Mouse (Mus musculus): Measurements from ENCODE around the gene Wdfy3. TPM values are rescaled to one million over a fixed set of nuclear protein-coding genes. Genes with fewer than 3 reads are reported as not detected.

The Wdfy3 gene
- polyA plus RNA-seq, 1 experiment from 2014 or later = 18.8 TPM

GRCm38 (mm10) chr5:102050677-102051076 lies 19.0 kb downstream of the Wdfy3 start:
- H3K4me1 ChIP-seq (replicated peaks; ENCODE audit: control insufficient read depth, insufficient read depth, low read length) = peaks cover 16% of the 10 kb centered on the region
- no peaks in the 10 kb centered on the region for H3K27me3 ChIP-seq (replicated peaks; ENCODE audit: control insufficient read depth, insufficient read depth, low read length)
- no peak overlapping the region for H3K27ac ChIP-seq (ENCODE audit: low read depth)
- no peak overlapping the region for H3K4me2 ChIP-seq (ENCODE audit: low read length)
- H3K4me3 ChIP-seq (ENCODE audit: low read depth, low read length) = no peak overlapping the region
- H3K9ac ChIP-seq (ENCODE audit: low read length) = no peak overlapping the region
- H3K9me3 ChIP-seq (ENCODE audit: control insufficient read depth, low read length) = no peaks in the 10 kb centered on the region
- no peaks in the 10 kb centered on the region for H3K36me3 ChIP-seq (ENCODE audit: control insufficient read depth, insufficient read depth, low read length)
- WGBS = 84% methylated on average over 1 of the region's 1 CpGs
- ATAC-seq (replicated peaks; ENCODE audit: low FRiP score, low TSS enrichment, low read depth) (no peak), DNase-seq (ENCODE audit: low spot score) (no peak)

- Histone ChIP-seq H3K4me3 (ENCODE audit: low read depth, low read length) (no peak overlapping the region), H3K9me3 (ENCODE audit: control insufficient read depth, low read length) (peaks cover 3% of the 10 kb centered on the region; the same call in 1 of the 2 replicates), H3K4me1 (replicated peaks; ENCODE audit: control insufficient read depth, insufficient read depth, low read length) (peaks cover 4% of the 10 kb centered on the region; the same call in 1 of the 2 replicates), H3K4me2 (ENCODE audit: low read length) (no peak overlapping the region), H3K9ac (ENCODE audit: low read length) (no peak overlapping the region), H3K27me3 (replicated peaks; ENCODE audit: control insufficient read depth, insufficient read depth, low read length) (no peaks in the 10 kb centered on the region), H3K36me3 (ENCODE audit: control insufficient read depth, insufficient read depth, low read length) (no peaks in the 10 kb centered on the region), H3K27ac (ENCODE audit: low read depth) (no peak overlapping the region)
- ATAC-seq (replicated peaks; ENCODE audit: low FRiP score, low TSS enrichment, low read depth) (no peak), DNase-seq (ENCODE audit: low spot score) (no peak)
- 96% methylated on average over 2 of the region's 2 CpGs for WGBS
Observed at GRCm38 (mm10) chr5:102048416-102048815, 21.3 kb downstream of the Wdfy3 start.

- Histone ChIP-seq H3K4me1 (replicated peaks; ENCODE audit: control insufficient read depth, insufficient read depth, low read length) (peaks cover 4% of the 10 kb centered on the region; the same call in 1 of the 2 replicates), H3K27ac (ENCODE audit: low read depth) (no peak overlapping the region), H3K36me3 (ENCODE audit: control insufficient read depth, insufficient read depth, low read length) (no peaks in the 10 kb centered on the region; the same call in 1 of the 2 replicates), H3K4me3 (ENCODE audit: low read depth, low read length) (no peak overlapping the region), H3K4me2 (ENCODE audit: low read length) (no peak overlapping the region), H3K9ac (ENCODE audit: low read length) (no peak overlapping the region), H3K27me3 (replicated peaks; ENCODE audit: control insufficient read depth, insufficient read depth, low read length) (no peaks in the 10 kb centered on the region), H3K9me3 (ENCODE audit: control insufficient read depth, low read length) (peaks cover 5% of the 10 kb centered on the region; the same call in 1 of the 2 replicates)
- WGBS = 85% methylated on average over 8 of the region's 8 CpGs
- no peak for ATAC-seq (replicated peaks; ENCODE audit: low FRiP score, low TSS enrichment, low read depth)
- no peak for DNase-seq (ENCODE audit: low spot score)
Observed at GRCm38 (mm10) chr5:102046617-102047116, 23.1 kb downstream of the Wdfy3 start.

GRCm38 (mm10) chr5:102045636-102046616 lies 23.8 kb downstream of the Wdfy3 start:
- H3K27me3 ChIP-seq (replicated peaks; ENCODE audit: control insufficient read depth, insufficient read depth, low read length) = no peaks in the 10 kb centered on the region
- no peak overlapping the region for H3K4me3 ChIP-seq (ENCODE audit: low read depth, low read length)
- H3K9ac ChIP-seq (ENCODE audit: low read length) = no peak overlapping the region
- no peak overlapping the region for H3K4me2 ChIP-seq (ENCODE audit: low read length)
- peaks cover 5% of the 10 kb centered on the region; the same call in 1 of the 2 replicates for H3K9me3 ChIP-seq (ENCODE audit: control insufficient read depth, low read length)
- 74% methylated on average over 13 of the region's 13 CpGs for WGBS
- H3K4me1 ChIP-seq (replicated peaks; ENCODE audit: control insufficient read depth, insufficient read depth, low read length) = peaks cover 4% of the 10 kb centered on the region; the same call in 1 of the 2 replicates
- no peak for DNase-seq (ENCODE audit: low spot score)
- H3K36me3 ChIP-seq (ENCODE audit: control insufficient read depth, insufficient read depth, low read length) = peaks cover 7% of the 10 kb centered on the region
- 0 out of 2 replicates have a peak, but pooled peaks have one; percentile 23 for ATAC-seq (replicated peaks; ENCODE audit: low FRiP score, low TSS enrichment, low read depth)
- H3K27ac ChIP-seq (ENCODE audit: low read depth) = peak overlapping the region; percentile 16; the same call in 1 of the 2 replicates

GRCm38 (mm10) chr5:102045177-102045576 lies 24.5 kb downstream of the Wdfy3 start:
- peak overlapping the region; percentile 16; the same call in 1 of the 2 replicates for H3K27ac ChIP-seq (ENCODE audit: low read depth)
- no peak overlapping the region for H3K4me3 ChIP-seq (ENCODE audit: low read depth, low read length)
- peaks cover 5% of the 10 kb centered on the region; the same call in 1 of the 2 replicates for H3K9me3 ChIP-seq (ENCODE audit: control insufficient read depth, low read length)
- H3K9ac ChIP-seq (ENCODE audit: low read length) = no peak overlapping the region
- ATAC-seq (replicated peaks; ENCODE audit: low FRiP score, low TSS enrichment, low read depth) (no peak), DNase-seq (ENCODE audit: low spot score) (no peak)
- no peaks in the 10 kb centered on the region for H3K27me3 ChIP-seq (replicated peaks; ENCODE audit: control insufficient read depth, insufficient read depth, low read length)
- WGBS = 76% methylated on average over 8 of the region's 8 CpGs
- peaks cover 14% of the 10 kb centered on the region for H3K36me3 ChIP-seq (ENCODE audit: control insufficient read depth, insufficient read depth, low read length)
- peaks cover 4% of the 10 kb centered on the region; the same call in 1 of the 2 replicates for H3K4me1 ChIP-seq (replicated peaks; ENCODE audit: control insufficient read depth, insufficient read depth, low read length)
- no peak overlapping the region for H3K4me2 ChIP-seq (ENCODE audit: low read length)

- H3K27ac ChIP-seq (ENCODE audit: low read depth) = no peak overlapping the region
- no peak overlapping the region for H3K9ac ChIP-seq (ENCODE audit: low read length)
- DNase-seq (ENCODE audit: low spot score) = no peak
- H3K9me3 ChIP-seq (ENCODE audit: control insufficient read depth, low read length) = peaks cover 6% of the 10 kb centered on the region; the same call in 1 of the 2 replicates
- ATAC-seq (replicated peaks; ENCODE audit: low FRiP score, low TSS enrichment, low read depth) = no peak
- no peaks in the 10 kb centered on the region for H3K4me1 ChIP-seq (replicated peaks; ENCODE audit: control insufficient read depth, insufficient read depth, low read length)
- peaks cover 97% of the 10 kb centered on the region for H3K36me3 ChIP-seq (ENCODE audit: control insufficient read depth, insufficient read depth, low read length)
- no peak overlapping the region for H3K4me3 ChIP-seq (ENCODE audit: low read depth, low read length)
- H3K27me3 ChIP-seq (replicated peaks; ENCODE audit: control insufficient read depth, insufficient read depth, low read length) = no peaks in the 10 kb centered on the region
- H3K4me2 ChIP-seq (ENCODE audit: low read length) = no peak overlapping the region
- WGBS = 96% methylated on average over 8 of the region's 8 CpGs
Observed at GRCm38 (mm10) chr5:102033281-102033680, 36.4 kb downstream of the Wdfy3 start.

- ATAC-seq (replicated peaks; ENCODE audit: low FRiP score, low TSS enrichment, low read depth) (no peak), DNase-seq (ENCODE audit: low spot score) (no peak)
- no peak overlapping the region for H3K9ac ChIP-seq (ENCODE audit: low read length)
- no peak overlapping the region for H3K4me2 ChIP-seq (ENCODE audit: low read length)
- H3K36me3 ChIP-seq (ENCODE audit: control insufficient read depth, insufficient read depth, low read length) = peaks cover 94% of the 10 kb centered on the region
- no peak overlapping the region for H3K4me3 ChIP-seq (ENCODE audit: low read depth, low read length)
- WGBS = 94% methylated on average over 22 of the region's 22 CpGs
- no peaks in the 10 kb centered on the region for H3K27me3 ChIP-seq (replicated peaks; ENCODE audit: control insufficient read depth, insufficient read depth, low read length)
- no peak overlapping the region for H3K27ac ChIP-seq (ENCODE audit: low read depth)
- H3K9me3 ChIP-seq (ENCODE audit: control insufficient read depth, low read length) = peaks cover 6% of the 10 kb centered on the region; the same call in 1 of the 2 replicates
- no peaks in the 10 kb centered on the region for H3K4me1 ChIP-seq (replicated peaks; ENCODE audit: control insufficient read depth, insufficient read depth, low read length)
Observed at GRCm38 (mm10) chr5:102032594-102033240, 37.0 kb downstream of the Wdfy3 start.

- no peak overlapping the region for H3K4me2 ChIP-seq (ENCODE audit: low read length)
- 86% methylated on average over 3 of the region's 3 CpGs for WGBS
- peaks cover 6% of the 10 kb centered on the region; the same call in 1 of the 2 replicates for H3K9me3 ChIP-seq (ENCODE audit: control insufficient read depth, low read length)
- no peak for DNase-seq (ENCODE audit: low spot score)
- H3K27ac ChIP-seq (ENCODE audit: low read depth) = no peak overlapping the region
- H3K4me3 ChIP-seq (ENCODE audit: low read depth, low read length) = no peak overlapping the region
- peaks cover 94% of the 10 kb centered on the region for H3K36me3 ChIP-seq (ENCODE audit: control insufficient read depth, insufficient read depth, low read length)
- H3K9ac ChIP-seq (ENCODE audit: low read length) = no peak overlapping the region
- H3K27me3 ChIP-seq (replicated peaks; ENCODE audit: control insufficient read depth, insufficient read depth, low read length) = no peaks in the 10 kb centered on the region
- no peak for ATAC-seq (replicated peaks; ENCODE audit: low FRiP score, low TSS enrichment, low read depth)
- no peaks in the 10 kb centered on the region for H3K4me1 ChIP-seq (replicated peaks; ENCODE audit: control insufficient read depth, insufficient read depth, low read length)
Observed at GRCm38 (mm10) chr5:102032191-102032590, 37.5 kb downstream of the Wdfy3 start.
